Mouse (Mus musculus): ENCODE measurements around the gene Larp7. TPM values are rescaled to one million over a fixed set of nuclear protein-coding genes. Genes with fewer than 3 reads are reported as not detected.

Gene Larp7
- polyA plus RNA-seq, 1 experiment = 1.9 TPM

DNA sequence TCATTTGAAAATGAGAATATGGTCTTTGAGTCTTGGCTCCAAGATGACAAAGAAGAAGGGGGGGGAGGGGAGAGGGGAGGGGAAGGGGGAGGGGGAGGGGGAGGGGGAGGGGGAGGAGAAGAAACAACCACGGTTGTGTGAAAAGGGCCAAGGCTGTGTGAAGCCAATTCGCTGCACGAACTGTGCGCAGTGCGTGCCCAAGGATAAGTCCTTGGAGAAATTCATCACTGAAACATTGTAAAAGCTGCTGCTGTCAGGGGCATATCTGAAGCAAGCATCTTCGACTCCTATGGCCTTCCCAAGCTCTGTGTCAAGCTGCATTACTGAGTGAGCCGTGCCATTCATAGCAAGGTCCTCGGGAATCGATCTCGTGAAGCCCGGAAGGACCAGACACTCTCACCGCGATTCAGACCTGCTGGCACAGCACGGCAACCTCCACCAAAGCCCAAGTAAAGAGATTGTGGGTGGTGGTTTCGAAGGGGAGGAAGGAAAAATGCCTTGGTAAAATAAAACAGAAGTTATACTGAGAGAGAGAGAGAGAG is 40.3 kb downstream of the Larp7 start:
- DNase-seq (ENCODE audit: low read depth) = no peak

GRCm38 (mm10) chr3:127511786-127512746 is 41.1 kb downstream of the Larp7 start:
- no peak for DNase-seq (ENCODE audit: low read depth)

GRCm38 (mm10) chr3:127507878-127508783 is 45.0 kb downstream of the Larp7 start:
- DNase-seq (ENCODE audit: low read depth) = no peak

GRCm38 (mm10) chr3:127498742-127499400 is 54.3 kb downstream of the Larp7 start, which contains the start of gene Ank2:
Ank2 (minus strand) TSS chr3:127499350.
- DNase-seq (ENCODE audit: low read depth) = no peak

DNA sequence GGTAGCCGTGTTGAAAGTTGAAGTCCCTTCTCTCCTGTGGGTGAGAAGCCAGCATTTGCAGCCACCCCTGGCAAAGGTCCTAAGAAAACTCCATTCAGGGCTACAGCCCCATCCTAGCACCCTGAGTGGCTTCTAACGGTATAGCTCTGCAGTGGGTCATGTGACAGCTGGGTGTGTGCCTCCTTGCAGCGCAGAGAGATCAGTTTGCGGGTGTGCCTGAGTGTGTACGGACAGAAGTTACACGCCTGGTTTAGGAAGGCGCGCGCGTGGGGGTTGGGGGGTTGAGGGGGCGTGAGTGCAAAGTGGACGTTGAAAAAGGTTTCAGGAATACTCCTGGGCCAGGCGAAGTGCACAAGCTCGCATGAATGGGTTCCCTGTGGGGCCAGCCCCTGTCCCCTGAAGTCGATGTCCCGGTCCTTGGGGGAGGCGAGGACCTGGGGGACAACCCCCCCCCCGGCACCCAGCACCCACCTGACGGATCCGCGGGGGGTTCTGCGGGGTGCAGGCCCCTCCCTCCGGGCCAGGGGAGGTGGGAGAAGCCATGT is 54.9 kb downstream of the Larp7 start:
- no peak for DNase-seq (ENCODE audit: low read depth)

- DNase-seq (ENCODE audit: low read depth) = no peak
Measured at GRCm38 (mm10) chr3:127492663-127493062, 60.5 kb downstream of the Larp7 start.

GRCm38 (mm10) chr3:127487302-127487701 is 65.8 kb downstream of the Larp7 start:
- DNase-seq (ENCODE audit: low read depth) = no peak

Other genes with a start within 250 kb of the Larp7 start
- 17.4 and 18.7 TPM in 2 replicates for gene Ank2, start 54.0 kb downstream of the Larp7 start, polyA plus RNA-seq (2012; rRNA removed)
- gene Zgrf1, start 140 bp upstream of the Larp7 start, polyA plus RNA-seq (2012; rRNA removed) = 1.1 and 1.2 TPM in 2 replicates
- gene Neurog2, start 79.8 kb upstream of the Larp7 start, polyA plus RNA-seq (2012; rRNA removed) = not detected in 2 replicates
- gene Alpk1, start 227.2 kb upstream of the Larp7 start, polyA plus RNA-seq (2012; rRNA removed) = 2.9 and 3.1 TPM in 2 replicates
- gene Tifa, start 236.5 kb upstream of the Larp7 start, polyA plus RNA-seq (2012; rRNA removed) = 2.7 and 3.6 TPM in 2 replicates

Data from gonadal fat pad, adult 2 months (tissue).